Mouse (Mus musculus) gastrocnemius, postnatal 36 days (tissue): ENCODE measurements around the gene Clec10a. TPM values are rescaled to one million over a fixed set of nuclear protein-coding genes. Genes with fewer than 3 reads are reported as not detected.

Experiments
- DNase-seq, 2 experiments: peaks; one replicate each; pipeline ENCODE4 v3.0.0; 2022
- intact Hi-C: fragments of 180-260 bp; cut with DNase I; formaldehyde crosslinking; loops from one replicate; pipeline ENCODE4 v1.15.1; 2025
- total RNA-seq, 2 experiments: library from RNA; stranded (reverse); gene quantifications; 2 replicates each; pipeline ENCODE4 v1.2.3; 2021

Clec10a gene
- total RNA-seq, 2 experiments from 2014 or later, result 1.8 to 2.0 TPM

DNA sequence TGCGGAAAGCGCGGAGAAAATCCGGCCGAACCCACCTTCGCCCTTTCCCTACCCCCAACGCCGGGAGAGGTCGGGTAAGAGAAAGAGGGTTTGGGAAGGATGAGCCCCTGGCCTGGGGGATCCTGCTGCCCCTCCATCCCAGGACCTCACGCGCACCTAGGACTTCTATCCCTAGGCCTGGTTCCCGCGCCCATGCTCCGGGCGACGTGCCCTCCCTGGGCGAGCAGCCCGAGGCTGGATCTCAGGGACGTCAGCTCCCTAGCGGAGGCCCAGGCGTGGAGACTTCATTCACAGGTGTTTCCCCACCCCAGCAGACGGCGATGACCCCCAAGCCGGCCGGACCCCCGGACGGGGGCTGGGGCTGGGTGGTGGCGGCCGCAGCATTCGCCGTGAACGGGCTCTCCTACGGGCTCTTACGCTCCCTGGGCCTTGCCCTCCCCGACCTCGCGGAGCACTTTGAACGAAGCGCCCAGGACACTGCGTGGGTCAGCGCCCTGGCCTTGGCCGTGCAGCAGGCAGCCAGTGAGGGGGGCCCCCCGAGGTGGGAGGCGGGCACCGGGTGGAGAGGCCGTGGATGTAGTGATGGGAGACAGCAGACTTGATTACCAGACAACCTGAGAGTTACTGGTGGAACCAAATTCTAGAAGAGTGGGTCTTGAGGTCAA lies 58.3 kb downstream of the Clec10a start:
- intact Hi-C loops, result loop anchor here (5.0 kb wide), 1 partner anchor 157 kb away; no protein-coding TSS in a partner anchor
- DNase-seq, result no peak

DNA sequence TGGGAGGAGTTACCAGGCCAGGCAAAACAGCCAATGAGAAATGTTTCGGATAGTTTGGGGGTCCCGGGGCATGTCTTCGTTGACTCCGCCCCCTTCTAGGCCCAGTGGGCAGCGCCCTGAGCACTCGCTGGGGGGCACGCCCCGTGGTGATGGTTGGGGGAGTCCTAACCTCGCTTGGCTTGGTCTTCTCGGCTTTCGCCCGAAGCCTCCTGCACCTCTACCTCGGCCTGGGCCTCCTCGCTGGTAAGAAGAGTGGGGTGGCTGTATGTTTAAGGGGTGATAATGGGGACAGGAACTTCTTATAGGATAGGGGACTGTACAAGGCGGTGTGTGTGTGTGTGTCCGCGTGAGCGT lies 58.8 kb downstream of the Clec10a start:
- no peak for DNase-seq
- intact Hi-C loops, result loop anchor here (5.0 kb wide), 1 partner anchor 158 kb away; no protein-coding TSS in a partner anchor

DNA sequence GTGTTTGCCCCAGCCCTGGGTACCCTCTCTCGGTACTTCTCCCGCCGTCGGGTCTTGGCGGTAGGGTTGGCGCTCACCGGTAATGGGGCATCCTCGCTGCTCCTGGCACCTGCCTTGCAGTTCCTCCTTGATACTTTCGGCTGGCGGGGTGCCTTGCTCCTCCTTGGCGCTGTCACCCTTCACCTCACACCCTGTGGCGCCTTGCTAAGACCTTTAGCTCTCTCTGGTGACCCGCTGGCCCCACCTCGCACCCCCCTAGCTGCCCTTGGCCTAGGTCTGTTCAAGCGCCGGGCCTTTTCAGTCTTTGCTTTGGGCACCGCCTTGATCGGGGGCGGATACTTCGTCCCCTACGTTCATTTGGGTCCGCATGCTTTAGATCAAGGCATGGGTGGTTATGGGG lies 59.3 kb downstream of the Clec10a start:
- intact Hi-C loops, result no loop called here
- DNase-seq, result no peak

DNA sequence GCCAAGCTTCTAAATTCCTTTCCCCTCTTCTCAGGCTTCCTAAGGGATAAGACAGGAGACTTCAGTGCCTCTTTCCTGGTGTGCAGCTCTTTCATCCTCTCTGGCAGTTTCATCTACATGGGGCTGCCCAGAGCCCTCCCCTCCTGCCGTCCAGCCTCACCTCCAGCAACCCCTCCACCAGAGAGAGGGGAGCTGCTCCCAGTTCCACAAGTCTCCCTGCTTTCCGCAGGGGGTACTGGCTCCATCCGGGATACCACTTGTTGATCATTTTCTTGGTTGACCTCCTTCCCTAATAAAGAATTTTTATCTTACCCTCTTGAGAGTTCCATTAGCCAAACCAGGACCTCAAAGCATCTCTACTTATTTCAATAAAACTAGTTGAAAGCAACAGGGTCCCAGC lies 60.1 kb downstream of the Clec10a start:
- no peak for DNase-seq
- intact Hi-C loops, result no loop called here

DNA sequence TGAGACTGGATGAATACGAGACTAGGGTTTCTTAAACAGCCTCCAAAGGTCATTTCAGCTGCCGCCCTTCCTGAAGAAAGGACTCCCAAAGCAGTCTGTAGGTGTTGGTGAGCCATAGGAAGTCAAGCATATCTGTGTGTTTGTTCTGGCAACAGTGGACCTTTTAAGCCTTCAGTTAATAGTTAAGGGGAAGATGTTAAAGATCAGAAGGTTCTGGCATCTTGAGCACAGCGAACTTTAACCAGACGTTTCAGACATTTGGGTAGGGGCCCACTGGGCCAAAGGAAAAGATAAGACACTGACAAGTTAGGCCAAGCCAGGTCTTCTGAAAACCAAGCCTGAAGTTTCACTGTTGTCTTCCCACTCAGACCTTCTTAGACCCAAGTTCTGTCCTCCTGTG lies 62.0 kb downstream of the Clec10a start:
- intact Hi-C loops, result no loop called here
- DNase-seq, result no peak

DNA sequence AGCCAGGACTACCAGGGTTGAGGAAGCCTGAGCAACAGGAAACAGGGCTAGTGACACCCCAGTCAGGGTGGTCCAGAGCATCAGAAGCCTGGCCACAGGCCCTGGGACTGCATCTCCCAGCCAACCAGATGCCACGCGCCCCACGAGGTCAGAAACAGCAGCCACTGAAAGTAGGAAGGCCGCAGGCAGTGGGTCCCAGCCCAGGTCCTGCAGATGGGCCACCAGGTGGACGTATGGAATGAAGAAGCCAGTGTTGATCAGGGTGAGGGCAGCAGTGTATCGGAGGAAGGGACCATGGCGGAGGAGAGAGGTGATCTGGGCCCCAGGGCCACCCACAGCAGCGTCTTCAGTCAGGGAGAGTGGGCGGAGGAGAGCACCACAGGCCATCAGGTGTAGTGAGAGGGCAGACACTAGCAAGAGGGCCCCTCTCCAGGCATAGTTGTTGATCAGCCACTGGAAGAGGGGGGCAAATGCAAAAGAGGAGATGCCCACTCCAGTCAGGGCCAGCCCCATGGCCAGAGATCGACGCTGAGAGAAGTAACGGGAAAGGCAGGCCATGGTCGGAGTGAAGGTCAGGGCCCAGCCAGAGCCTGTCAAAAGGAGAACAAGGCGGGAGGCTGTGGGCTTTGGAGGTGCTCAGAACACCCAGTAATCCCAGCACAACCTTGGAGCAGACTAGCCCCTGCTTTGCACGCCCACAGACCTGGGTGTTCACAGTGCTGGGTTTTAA lies 62.9 kb downstream of the Clec10a start:
- no peak for DNase-seq
- intact Hi-C loops, result no loop called here

DNA sequence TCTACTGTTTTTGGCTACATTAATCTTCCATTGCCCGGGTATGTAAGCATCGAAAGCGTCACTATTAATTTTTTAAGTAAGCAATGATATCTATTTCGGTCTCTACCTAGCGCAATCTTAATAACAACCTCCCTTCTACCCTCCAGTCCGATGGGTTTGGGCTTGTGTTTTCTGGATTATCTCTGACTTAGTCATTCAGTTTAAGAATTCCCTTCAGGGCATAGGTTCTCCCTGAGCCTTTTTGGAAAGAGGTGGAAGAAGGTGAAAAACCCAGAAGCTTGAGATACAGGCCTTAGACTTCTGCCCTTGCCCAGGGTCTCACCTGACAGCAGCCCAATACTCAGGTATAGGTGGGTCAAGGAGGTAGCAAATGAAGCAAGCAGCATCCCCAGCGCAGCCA lies 63.9 kb downstream of the Clec10a start:
- intact Hi-C loops, result no loop called here
- DNase-seq, result no peak

DNA sequence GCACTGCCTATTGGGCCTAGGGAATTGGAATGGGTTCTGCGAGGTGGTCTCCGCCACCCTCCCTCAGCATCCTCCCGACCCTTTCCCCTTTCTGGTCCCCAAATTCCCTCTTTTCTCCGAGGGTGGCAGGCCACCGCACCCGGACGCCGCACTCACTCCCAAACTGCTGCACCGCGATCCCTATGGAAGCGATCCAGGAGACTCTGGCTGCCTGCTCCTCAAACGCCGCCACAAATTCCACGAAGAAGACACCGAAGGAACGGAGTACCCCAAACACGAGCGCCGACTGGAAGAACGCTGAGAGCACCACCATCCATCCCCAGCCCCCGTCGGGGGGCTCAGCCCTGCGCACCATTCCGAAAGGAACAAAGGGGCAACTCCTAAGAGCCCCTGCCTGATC lies 64.3 kb downstream of the Clec10a start:
- intact Hi-C loops, result no loop called here
- DNase-seq, result peak in 1 of 2 experiments; percentile 21

Other genes with a start within 250 kb of the Clec10a start
- 10 to 100 TPM; 33.9 to 42.5 TPM for gene Gps2, start 242.3 kb upstream of the Clec10a start, total RNA-seq
- 100 to 1,000 TPM; 402 to 432 TPM for gene Eif5a, start 234.2 kb upstream of the Clec10a start, total RNA-seq
- 10 to 100 TPM in 1 of 2 experiments, 1 to 10 TPM in 1; 5.4 to 10.6 TPM for gene Ybx2, start 220.4 kb upstream of the Clec10a start, total RNA-seq
- gene Slc2a4, start 208.0 kb upstream of the Clec10a start, total RNA-seq, result 100 to 1,000 TPM; 382 to 407 TPM
- gene Cldn7, start 191.4 kb upstream of the Clec10a start, total RNA-seq, result not detected
- gene Ctdnep1, start 175.0 kb upstream of the Clec10a start, total RNA-seq, result 100 to 1,000 TPM; 171 to 246 TPM
- gene Elp5, start 173.7 kb upstream of the Clec10a start, total RNA-seq, result 10 to 100 TPM; 29.0 to 34.6 TPM
- 100 to 1,000 TPM; 142 to 178 TPM for gene Gabarap, start 165.1 kb upstream of the Clec10a start, total RNA-seq
- 10 to 100 TPM; 12.6 to 16.5 TPM for gene Phf23, start 160.4 kb upstream of the Clec10a start, total RNA-seq
- gene Dvl2, start 155.6 kb upstream of the Clec10a start, total RNA-seq, result 1 to 10 TPM; 3.3 to 4.6 TPM
- 100 to 1,000 TPM; 320 to 384 TPM for gene Acadvl, start 140.8 kb upstream of the Clec10a start, total RNA-seq
- 1 to 10 TPM; 4.9 to 6.5 TPM for gene Dlg4, start 139.3 kb upstream of the Clec10a start, total RNA-seq
- gene Asgr1, start 102.1 kb upstream of the Clec10a start, total RNA-seq, result not detected
- gene Asgr2, start 63.6 kb upstream of the Clec10a start, total RNA-seq, result not detected
- 1 to 10 TPM; 1.1 to 1.2 TPM for gene Mgl2, start 25.9 kb upstream of the Clec10a start, total RNA-seq
- gene Slc16a11, start 56.6 kb downstream of the Clec10a start, total RNA-seq, result under 1 TPM; 0.46 to 0.49 TPM
- under 1 TPM; 0.74 to 0.94 TPM for gene Slc16a13, start 64.9 kb downstream of the Clec10a start, total RNA-seq
- gene Bcl6b, start 73.6 kb downstream of the Clec10a start, total RNA-seq, result 1 to 10 TPM; 3.7 to 6.5 TPM
- gene 0610010K14Rik, start 81.7 kb downstream of the Clec10a start, total RNA-seq, result 10 to 100 TPM; 29.3 to 31.9 TPM
- 1 to 10 TPM; 1.3 to 2.4 TPM for gene Gm21988, start 83.6 kb downstream of the Clec10a start, total RNA-seq
- gene Rnasek, start 83.6 kb downstream of the Clec10a start, total RNA-seq, result 100 to 1,000 TPM in 1 of 2 experiments, 10 to 100 TPM in 1; 94.6 to 110 TPM
- gene Alox12, start 99.2 kb downstream of the Clec10a start, total RNA-seq, result 1 to 10 TPM in 1 of 2 experiments, under 1 TPM in 1; 0.82 to 1.2 TPM
- not detected for gene Alox12e, start 166.4 kb downstream of the Clec10a start, total RNA-seq
- under 1 TPM in 1 of 2 experiments, not detected in 1; 0.87 TPM for gene Alox15, start 195.8 kb downstream of the Clec10a start, total RNA-seq